Mouse (Mus musculus) CD4-positive, CD25-positive, alpha-beta regulatory T cell, adult 4 months (primary cell): ENCODE data around the gene Aup1. TPM values are rescaled to one million over a fixed set of nuclear protein-coding genes. Genes with fewer than 3 reads are reported as not detected.

ENCODE experiments used
- ATAC-seq: one replicate; pipeline ENCODE4 v1.8.0; 2017
- polyA plus RNA-seq, 2 experiments: library from polyadenylated mRNA; unstranded; fragments of 100-300 nt; shearing (Covaris generic); gene quantifications; one replicate each; pipeline ENCODE4 v1.2.1; 2017

The Aup1 gene
- polyA plus RNA-seq, 2 experiments from 2014 or later = 424 to 552 TPM

DNA sequence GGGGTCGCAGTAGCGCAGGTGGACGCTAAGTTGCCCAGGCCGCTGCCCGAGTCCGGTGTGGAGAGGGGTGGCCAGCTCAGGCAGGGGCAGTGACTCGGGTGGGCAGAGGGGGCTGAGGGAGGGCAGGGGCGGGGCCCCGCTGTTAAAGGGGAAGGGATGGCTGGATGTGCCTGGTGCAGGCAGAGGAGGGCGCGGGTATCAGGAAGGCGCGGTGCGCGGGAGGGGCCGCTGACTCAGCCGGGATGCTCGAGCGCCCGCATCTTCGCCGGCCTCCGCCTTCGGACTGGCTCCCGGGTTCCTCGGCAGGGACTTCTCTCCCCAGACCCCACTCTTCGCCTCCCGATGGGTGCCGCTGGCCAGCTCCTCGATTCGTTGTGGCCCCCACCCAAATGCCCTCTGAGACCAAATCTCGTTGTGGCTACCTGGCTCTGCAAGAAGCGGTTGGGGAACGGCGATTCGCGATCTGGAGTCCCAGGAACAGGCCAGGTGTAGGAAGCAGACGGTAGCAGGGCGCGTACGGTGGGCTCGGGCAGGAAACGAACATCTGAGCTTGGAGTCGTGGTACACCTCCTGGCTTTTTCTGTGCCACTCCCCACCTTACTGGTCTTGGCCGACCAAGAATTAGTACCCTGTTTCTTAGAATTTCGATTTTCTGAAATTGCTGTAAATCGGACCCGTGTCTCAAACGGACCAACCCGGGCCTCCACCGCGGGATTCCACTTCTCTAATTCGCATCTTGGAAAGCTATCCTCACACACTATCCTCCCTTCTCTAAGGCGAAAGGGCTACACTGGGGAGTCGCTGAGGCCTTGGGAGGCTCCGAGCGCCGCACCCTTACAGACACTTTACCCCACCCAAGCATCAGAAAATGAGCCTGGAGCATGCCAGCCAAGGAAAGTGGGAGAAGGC is 16.2 kb downstream of the Aup1 start:
- no peak for ATAC-seq

GRCm38 (mm10) chr6:83071220-83071619 is 16.9 kb downstream of the Aup1 start:
- no peak for ATAC-seq

DNA sequence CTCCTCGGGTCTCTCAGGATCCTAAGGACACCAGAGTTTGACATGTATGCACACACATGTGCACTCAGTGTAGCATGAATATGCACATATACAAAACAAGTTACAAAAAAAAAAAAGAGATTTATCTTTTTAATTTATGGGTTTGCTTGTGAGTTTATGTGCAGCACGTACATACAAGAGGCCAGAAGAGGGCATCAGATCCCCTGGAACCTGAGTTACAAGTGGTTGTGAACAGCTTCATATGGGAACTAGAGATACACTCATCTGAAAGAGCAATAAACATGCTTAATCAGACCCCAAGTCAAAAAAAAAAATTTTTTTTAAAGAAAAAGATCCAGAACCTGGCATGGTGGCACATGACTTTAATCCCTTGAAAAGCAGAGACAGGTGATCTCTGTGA is 20.7 kb downstream of the Aup1 start:
- no peak for ATAC-seq

- peak; percentile 40 for ATAC-seq
These were observed 23.5 kb downstream of the Aup1 start, which contains the start of gene Pcgf1 for GRCm38 (mm10) chr6:83077630-83078323. Gene Pcgf1, plus strand, starts transcription at chr6:83077869.

DNA sequence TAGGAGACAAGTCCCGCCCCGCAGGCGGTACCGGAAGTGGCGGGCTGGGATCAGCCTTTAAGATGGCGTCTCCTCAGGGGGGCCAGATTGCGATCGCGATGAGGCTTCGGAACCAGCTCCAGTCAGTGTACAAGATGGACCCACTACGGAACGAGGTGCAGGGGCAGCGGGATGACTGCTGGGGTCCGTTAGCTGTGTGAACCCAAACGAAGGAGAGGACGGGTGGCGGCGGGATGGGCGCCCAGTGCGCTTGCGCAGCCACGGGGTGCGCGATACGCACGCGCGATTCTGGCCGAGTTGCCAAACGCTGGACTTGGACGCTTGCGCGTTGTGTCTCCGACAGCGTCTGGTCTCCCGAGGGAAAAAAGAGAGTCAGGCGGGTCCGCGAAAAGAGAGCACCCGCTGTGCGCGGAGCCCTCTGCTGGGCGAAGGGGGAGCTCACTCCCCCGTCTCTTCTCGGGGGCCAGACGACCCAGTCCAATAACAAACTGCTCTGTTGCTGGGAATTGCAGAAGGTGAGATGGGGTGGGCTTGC is 24.1 kb downstream of the Aup1 start:
- peak; percentile 96 for ATAC-seq

DNA sequence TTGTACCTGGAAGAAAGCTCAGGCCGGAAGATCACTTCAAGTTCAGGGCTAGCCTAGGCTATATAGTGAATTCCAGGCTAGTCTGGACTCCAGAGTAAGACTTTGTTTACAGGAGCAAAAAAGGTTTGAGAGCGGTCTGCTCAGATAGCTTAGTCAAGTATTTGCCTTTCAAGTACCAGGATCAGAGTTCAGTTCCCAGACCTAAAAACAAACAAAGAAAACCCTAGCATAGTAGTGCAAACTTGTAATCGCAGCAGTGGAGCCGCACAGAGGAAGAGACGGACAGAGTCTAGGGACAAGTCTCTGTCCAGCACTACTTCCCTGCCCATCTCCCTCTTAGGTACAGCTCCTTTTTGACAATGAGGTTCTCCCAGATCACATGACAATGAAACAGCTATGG is 25.9 kb downstream of the Aup1 start:
- no peak for ATAC-seq

DNA sequence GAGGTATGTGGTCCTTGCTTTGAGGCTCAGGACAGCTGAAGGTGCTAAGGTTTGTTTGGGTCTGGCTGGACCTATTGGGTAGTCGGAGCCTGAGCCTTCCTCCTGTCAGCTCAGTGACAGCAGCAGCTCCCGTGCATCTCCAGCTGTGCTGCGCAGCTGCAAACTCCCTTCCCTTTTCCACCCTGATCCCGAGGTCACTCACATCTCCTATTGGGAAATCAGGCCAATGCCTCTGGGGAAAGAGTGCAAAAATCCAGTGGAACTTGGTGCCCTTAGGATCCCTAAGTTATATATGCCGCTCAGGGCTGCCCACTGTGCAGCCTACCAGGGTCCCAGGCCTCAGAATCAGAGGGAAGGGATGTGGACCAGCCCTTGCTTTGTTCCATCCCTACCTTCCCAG is 29.2 kb downstream of the Aup1 start:
- ATAC-seq = no peak

GRCm38 (mm10) chr6:83084477-83084876 is 30.2 kb downstream of the Aup1 start:
- no peak for ATAC-seq

DNA sequence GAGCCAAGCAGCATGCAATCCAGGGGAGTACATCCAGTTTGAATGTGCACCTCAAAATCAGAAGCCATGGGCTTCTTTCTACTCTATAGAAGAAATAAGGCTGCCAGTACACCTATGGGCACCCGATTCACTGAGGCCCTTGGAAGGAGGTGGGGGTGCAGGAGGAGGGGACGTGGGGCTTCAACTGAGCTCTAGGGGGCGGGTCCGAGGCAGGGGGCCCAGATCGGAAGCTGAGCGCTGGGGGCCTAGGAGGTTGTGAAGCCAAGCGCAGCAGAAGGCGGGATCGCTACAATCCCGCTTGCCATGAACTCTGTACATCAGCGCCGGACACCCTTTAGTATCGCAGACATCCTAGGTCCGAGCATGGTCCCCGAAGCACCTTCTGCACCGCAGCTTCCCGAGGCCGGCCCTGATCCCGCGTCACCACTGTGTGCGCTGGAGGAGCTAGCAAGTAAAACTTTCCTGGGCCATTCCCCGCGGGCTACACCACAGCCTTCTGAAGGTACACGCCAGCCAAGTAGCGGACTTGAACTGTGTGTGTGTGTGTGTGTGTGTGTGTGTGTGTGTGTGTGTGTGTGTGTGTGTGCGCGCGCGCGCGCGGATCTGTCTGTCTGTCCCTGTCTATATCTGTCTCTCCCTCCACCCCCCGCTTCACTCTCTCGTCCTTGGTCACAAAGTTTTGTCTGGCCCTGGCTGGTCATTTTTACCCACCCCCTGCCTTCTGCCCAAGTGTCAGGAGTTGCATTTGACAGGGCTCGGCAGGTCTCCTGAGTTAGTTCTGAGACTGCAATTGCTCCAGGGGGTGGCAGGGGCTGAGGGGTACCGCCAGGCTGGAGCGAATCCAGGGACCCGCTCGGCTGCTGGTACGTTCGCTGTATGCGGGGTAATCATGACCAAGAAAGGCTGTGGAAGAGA is 32.1 kb downstream of the Aup1 start, which contains the start of gene Lbx2:
Gene Lbx2 (plus strand): TSS at position 247 of the 915 bp plus-strand sequence.
- ATAC-seq = peak; percentile 66

- peak; percentile 45 for ATAC-seq
These were observed 33.0 kb downstream of the Aup1 start for GRCm38 (mm10) chr6:83087205-83087925.

DNA sequence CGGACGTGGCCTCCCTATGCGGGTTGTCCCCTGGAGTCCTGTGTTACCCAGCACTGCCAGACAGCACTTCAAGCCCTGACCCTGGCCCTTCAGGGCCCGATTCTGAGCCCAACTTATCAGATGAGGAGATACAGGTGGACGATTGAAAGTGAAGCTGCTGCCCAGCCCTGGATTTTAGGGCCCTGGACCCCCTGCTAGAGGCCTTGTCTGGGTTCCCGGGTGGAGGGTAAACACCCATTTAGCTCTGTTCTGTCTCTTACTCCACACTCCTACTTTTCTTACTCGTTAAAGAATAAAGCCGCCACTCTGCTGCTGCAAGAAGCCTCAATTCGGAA is 33.6 kb downstream of the Aup1 start:
- ATAC-seq = no peak

DNA sequence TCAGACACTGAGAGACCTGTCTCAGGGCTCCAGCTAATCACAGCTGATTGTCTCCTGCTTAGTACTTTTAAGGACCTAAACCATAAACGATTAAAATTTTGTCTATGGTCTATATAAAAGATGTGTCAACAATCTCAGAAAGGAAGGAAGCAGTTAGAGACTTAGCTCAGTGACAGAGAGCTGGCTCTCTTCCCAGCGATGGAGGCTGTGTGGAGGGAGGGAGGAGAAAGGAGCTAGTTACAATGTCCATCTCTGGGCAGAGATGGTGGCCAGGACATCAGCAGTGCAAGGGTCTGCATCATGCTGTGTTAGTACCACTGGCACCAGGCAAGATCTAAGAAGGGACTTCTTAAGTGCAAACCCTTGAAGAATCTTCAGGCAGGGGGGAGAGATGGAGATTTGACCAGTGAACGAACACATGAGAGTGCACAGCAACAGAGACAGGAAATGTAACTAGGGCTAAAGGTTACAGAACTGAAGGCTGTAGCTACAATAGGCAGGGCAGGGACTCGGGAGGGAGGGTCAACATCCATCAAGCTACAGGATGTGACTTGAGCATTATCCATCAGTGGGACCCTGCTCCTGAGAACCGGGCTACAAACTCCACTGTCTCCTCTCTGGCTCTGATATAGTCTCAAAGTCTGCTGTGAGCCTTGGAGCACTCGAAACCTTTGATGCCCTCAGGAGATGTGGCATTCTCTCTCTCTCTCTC is 38.3 kb downstream of the Aup1 start:
- ATAC-seq = no peak

DNA sequence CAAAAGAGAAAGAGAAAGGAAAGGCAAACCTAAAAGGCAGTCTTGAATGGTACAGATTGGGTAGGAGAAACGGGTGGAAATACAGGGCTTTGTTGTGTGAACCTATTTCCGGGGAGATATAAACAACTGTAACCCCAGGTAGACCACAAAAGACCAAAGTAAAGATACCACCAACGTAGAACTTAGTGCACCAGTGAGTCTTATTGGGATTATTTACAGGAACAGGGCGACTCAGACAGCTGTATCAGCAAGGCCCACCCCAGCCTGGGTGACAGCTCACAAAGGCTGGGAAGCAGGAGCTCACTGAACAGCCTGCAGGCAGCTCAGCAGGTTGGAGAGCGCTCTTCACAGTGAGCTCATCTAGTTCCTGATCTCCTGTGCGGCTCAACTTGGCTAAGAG is 41.6 kb downstream of the Aup1 start:
- peak; percentile 98 for ATAC-seq

DNA sequence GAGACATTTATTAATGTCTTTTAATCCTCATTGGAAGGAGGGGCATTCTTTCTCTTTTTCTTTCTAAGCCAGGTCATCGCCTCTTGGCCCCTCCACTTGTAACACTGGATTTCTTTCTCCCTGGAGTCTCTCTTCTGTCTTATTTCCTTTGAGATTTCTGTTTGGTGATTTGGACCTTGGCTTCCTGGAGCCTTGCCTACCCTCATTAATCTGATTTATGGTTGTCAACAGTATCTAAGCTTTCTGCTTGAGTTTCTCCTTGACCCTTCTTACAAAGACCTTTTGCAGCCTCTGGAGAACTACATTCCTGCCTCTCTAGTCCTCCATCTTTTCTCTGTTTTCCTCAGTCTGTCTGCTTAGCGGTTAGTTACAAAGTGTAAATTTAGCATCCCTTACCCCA is 44.1 kb downstream of the Aup1 start:
- ATAC-seq = no peak

DNA sequence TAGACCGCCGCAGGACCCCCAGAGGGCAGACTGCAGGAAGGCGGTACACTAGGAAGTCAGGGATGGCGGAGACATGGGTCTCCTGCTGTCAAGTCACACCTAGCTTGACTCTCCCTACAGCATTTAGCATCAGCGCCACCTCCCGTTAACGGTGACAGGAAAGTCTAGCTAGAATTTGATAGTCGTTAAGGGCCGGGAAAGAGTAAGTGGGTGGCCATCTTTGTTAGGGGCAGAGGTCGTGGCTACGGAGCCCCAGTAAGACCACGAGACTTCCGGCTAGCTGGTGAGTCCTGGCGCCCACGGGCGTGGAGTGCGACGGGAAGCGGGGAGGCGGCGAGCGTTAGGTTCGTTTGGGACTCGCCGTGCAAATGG is 47.0 kb downstream of the Aup1 start, which contains the start of the genes Ccdc142 and Gm42688:
Gene Ccdc142 (plus strand): TSS at position 286 of the 372 bp plus-strand sequence.
Gene Gm42688 (plus strand): TSS at position 302 of the 372 bp plus-strand sequence.
- peak; percentile 89 for ATAC-seq

- peak; percentile 75 for ATAC-seq
These were observed 47.6 kb downstream of the Aup1 start for GRCm38 (mm10) chr6:83101688-83102556.

DNA sequence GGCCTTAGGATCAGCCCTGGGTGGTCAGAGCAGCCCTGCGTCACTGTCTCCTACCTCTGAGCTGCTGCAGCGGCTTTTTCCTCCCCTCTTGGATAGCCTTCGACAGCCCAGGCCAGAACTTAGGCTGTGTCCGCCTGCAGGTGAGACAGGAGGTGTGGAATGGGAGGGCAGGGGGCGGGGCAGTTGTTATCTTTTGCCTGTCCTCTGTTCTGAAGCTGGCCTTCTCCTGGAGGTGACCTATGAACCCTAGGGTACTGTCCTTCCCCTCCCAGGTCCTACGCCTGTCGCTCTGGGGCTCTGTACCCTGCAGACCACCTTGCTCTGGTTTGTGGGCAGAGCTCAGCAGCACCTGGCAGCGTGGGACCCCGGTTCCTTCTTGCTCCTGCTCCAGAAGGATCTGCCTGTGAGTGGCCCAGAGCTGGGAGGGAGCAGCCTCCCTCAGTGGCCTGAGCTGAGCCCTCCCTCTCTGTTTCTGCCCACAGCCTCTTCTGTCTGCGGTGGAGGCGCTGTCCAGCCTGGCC is 48.9 kb downstream of the Aup1 start:
- no peak for ATAC-seq

DNA sequence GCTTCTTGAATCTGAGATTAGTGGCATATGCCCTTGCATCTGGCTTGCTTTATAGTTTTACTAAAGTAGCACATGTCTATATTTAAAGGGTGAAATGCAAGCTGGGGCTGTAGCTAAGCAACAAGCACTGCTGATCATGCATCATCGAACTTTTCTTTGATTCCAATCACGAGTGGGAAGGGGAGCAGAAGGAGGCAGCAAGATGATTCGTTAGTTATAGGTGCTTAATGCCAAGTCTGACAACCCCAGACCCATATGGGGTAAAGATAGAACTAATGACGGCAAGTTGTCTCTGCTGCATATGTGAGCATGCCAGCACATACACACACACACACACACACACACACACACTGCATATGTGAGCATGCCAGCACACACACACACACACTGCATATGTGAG is 49.8 kb downstream of the Aup1 start:
- ATAC-seq = no peak
